Mouse (Mus musculus) stomach, embryonic 14.5 days (tissue): ENCODE results near the gene Gtsf1l. TPM values are rescaled to one million over a fixed set of nuclear protein-coding genes. Genes with fewer than 3 reads are reported as not detected.

Experiments used
- ATAC-seq: fragments of 200-750 bp; cut with Nextera tagmentation; 2 replicates; pipeline ENCODE4 v1.8.0; 2017; ENCODE audit warnings: low read depth, moderate TSS enrichment; ENCODE audit not compliant: insufficient number of reproducible peaks, insufficient read depth, low FRiP score
- H3K27ac ChIP-seq: fragments of 300-500 bp; sonication (generic); 2 replicates; pipeline ENCODE4 v1.5.1; 2014; ENCODE audit warnings: mild to moderate bottlenecking, low read length, moderate library complexity, mixed read lengths
- H3K27me3 ChIP-seq: fragments of 300-500 bp; sonication (generic); 2 replicates; pipeline ENCODE4 v1.6.1; 2014; ENCODE audit warnings: low read length, control low read depth, mixed read lengths; ENCODE audit not compliant: control insufficient read depth, insufficient read depth
- H3K36me3 ChIP-seq: fragments of 300-500 bp; sonication (generic); 2 replicates; pipeline ENCODE4 v1.6.1; 2014; ENCODE audit warnings: mild to moderate bottlenecking, control low read depth, low read length, moderate library complexity, mixed read lengths; ENCODE audit not compliant: control insufficient read depth, insufficient read depth
- H3K4me1 ChIP-seq: fragments of 300-500 bp; sonication (generic); 2 replicates; pipeline ENCODE4 v1.6.1; 2014; ENCODE audit warnings: low read length, control low read depth, mixed read lengths; ENCODE audit not compliant: control insufficient read depth, insufficient read depth
- H3K4me2 ChIP-seq: fragments of 300-500 bp; sonication (generic); replicated peaks from 2 replicates; pipeline ENCODE4 v1.6.1; 2014; ENCODE audit warnings: low read depth, low read length, control low read depth
- H3K4me3 ChIP-seq: fragments of 300-500 bp; sonication (generic); 2 replicates; pipeline ENCODE4 v1.5.1; 2014; ENCODE audit warnings: low read depth, low read length, control low read depth
- H3K9ac ChIP-seq: fragments of 300-500 bp; sonication (generic); replicated peaks from 2 replicates; pipeline ENCODE4 v1.6.1; 2014; ENCODE audit warnings: low read depth, mild to moderate bottlenecking, control low read depth, low read length, moderate library complexity, mixed read lengths
- H3K9me3 ChIP-seq: fragments of 300-500 bp; sonication (generic); 2 replicates; pipeline ENCODE4 v1.6.1; 2016; ENCODE audit warnings: low read depth, low read length, control low read depth; ENCODE audit not compliant: control insufficient read depth
- WGBS: fragments of 180-500 bp; shearing (Covaris S2); extraction: QIAGEN DNeasy Blood & Tissue Kit; methylation state at CpG from one replicate; pipeline ENCODE4 v1.1.7; 2014; 5-methylcytosine and 5-hydroxymethylcytosine counted together
- polyA plus RNA-seq: library from polyadenylated mRNA; unstranded; fragments of >200 nt; fragmentation: Nextera tagmentation; extraction: Ambion mirVana; gene quantifications from 2 replicates; pipeline ENCODE4 v1.2.1, GENCODE M21; 2014

Gtsf1l gene
- polyA plus RNA-seq, 1 experiment from 2014 or later = not detected

GRCm38 (mm10) chr2:163099919-163100318, 12.3 kb upstream of the Gtsf1l start:
- no peak for ATAC-seq
- H3K4me2 ChIP-seq = no peak overlapping the region
- H3K27me3 ChIP-seq = no peaks in the 10 kb centered on the region
- H3K27ac ChIP-seq = no peak overlapping the region
- H3K9me3 ChIP-seq = no peaks in the 10 kb centered on the region
- no peak overlapping the region for H3K9ac ChIP-seq
- H3K36me3 ChIP-seq = no peaks in the 10 kb centered on the region
- no peak overlapping the region for H3K4me3 ChIP-seq
- WGBS = 45% methylated on average over 8 of the region's 8 CpGs
- no peaks in the 10 kb centered on the region for H3K4me1 ChIP-seq

GRCm38 (mm10) chr2:163095784-163096183, 8.1 kb upstream of the Gtsf1l start:
- no peak overlapping the region for H3K4me3 ChIP-seq
- no peak overlapping the region for H3K9ac ChIP-seq
- H3K4me1 ChIP-seq = no peaks in the 10 kb centered on the region
- H3K27me3 ChIP-seq = no peaks in the 10 kb centered on the region
- H3K4me2 ChIP-seq = no peak overlapping the region
- no peak overlapping the region for H3K27ac ChIP-seq
- H3K9me3 ChIP-seq = no peaks in the 10 kb centered on the region
- H3K36me3 ChIP-seq = no peaks in the 10 kb centered on the region
- no peak for ATAC-seq
- WGBS = 51% methylated on average over 3 of the region's 3 CpGs

- Histone ChIP-seq H3K36me3 (no peaks in the 10 kb centered on the region), H3K4me2 (no peak overlapping the region), H3K27ac (no peak overlapping the region), H3K9me3 (no peaks in the 10 kb centered on the region), H3K4me3 (no peak overlapping the region), H3K9ac (no peak overlapping the region), H3K4me1 (no peaks in the 10 kb centered on the region), H3K27me3 (no peaks in the 10 kb centered on the region)
- WGBS = 89% methylated on average over 10 of the region's 10 CpGs
- ATAC-seq = no peak
Observed at GRCm38 (mm10) chr2:163094909-163095308, 7.3 kb upstream of the Gtsf1l start.

- Histone ChIP-seq H3K36me3 (no peaks in the 10 kb centered on the region), H3K27me3 (no peaks in the 10 kb centered on the region), H3K4me1 (no peaks in the 10 kb centered on the region), H3K9me3 (no peaks in the 10 kb centered on the region), H3K9ac (no peak overlapping the region), H3K4me3 (no peak overlapping the region), H3K27ac (no peak overlapping the region), H3K4me2 (no peak overlapping the region)
- ATAC-seq = no peak
- WGBS = 71% methylated on average over 5 of the region's 5 CpGs
Observed at GRCm38 (mm10) chr2:163089475-163090123, 1.9 kb upstream of the Gtsf1l start.

GRCm38 (mm10) chr2:163086561-163086960, 1.1 kb downstream of the Gtsf1l start:
- H3K36me3 ChIP-seq = no peaks in the 10 kb centered on the region
- no peak overlapping the region for H3K27ac ChIP-seq
- no peaks in the 10 kb centered on the region for H3K27me3 ChIP-seq
- no peaks in the 10 kb centered on the region for H3K4me1 ChIP-seq
- 76% methylated on average over 8 of the region's 8 CpGs for WGBS
- no peak overlapping the region for H3K4me3 ChIP-seq
- no peak for ATAC-seq
- no peak overlapping the region for H3K9ac ChIP-seq
- H3K9me3 ChIP-seq = no peaks in the 10 kb centered on the region
- H3K4me2 ChIP-seq = no peak overlapping the region

GRCm38 (mm10) chr2:163085047-163085446, 2.6 kb downstream of the Gtsf1l start:
- H3K4me2 ChIP-seq = no peak overlapping the region
- no peaks in the 10 kb centered on the region for H3K9me3 ChIP-seq
- no peaks in the 10 kb centered on the region for H3K36me3 ChIP-seq
- no peaks in the 10 kb centered on the region for H3K27me3 ChIP-seq
- H3K4me3 ChIP-seq = no peak overlapping the region
- WGBS = 83% methylated on average over 6 of the region's 6 CpGs
- no peak overlapping the region for H3K27ac ChIP-seq
- H3K4me1 ChIP-seq = no peaks in the 10 kb centered on the region
- no peak overlapping the region for H3K9ac ChIP-seq
- no peak for ATAC-seq

- no peak overlapping the region for H3K4me2 ChIP-seq
- H3K9me3 ChIP-seq = no peaks in the 10 kb centered on the region
- 84% methylated on average over 3 of the region's 3 CpGs for WGBS
- H3K27ac ChIP-seq = no peak overlapping the region
- no peaks in the 10 kb centered on the region; the same call in 1 of the 2 replicates for H3K36me3 ChIP-seq
- no peak for ATAC-seq
- H3K27me3 ChIP-seq = no peaks in the 10 kb centered on the region
- no peaks in the 10 kb centered on the region for H3K4me1 ChIP-seq
- no peak overlapping the region for H3K9ac ChIP-seq
- H3K4me3 ChIP-seq = no peak overlapping the region
Observed at GRCm38 (mm10) chr2:163084519-163084918, 3.1 kb downstream of the Gtsf1l start.

- no peaks in the 10 kb centered on the region; the same call in 1 of the 2 replicates for H3K36me3 ChIP-seq
- H3K4me3 ChIP-seq = no peak overlapping the region
- H3K4me2 ChIP-seq = no peak overlapping the region
- no peaks in the 10 kb centered on the region for H3K4me1 ChIP-seq
- 76% methylated on average over 5 of the region's 5 CpGs for WGBS
- no peak overlapping the region for H3K9ac ChIP-seq
- no peaks in the 10 kb centered on the region for H3K27me3 ChIP-seq
- no peak overlapping the region for H3K27ac ChIP-seq
- no peaks in the 10 kb centered on the region for H3K9me3 ChIP-seq
- ATAC-seq = no peak
Observed at GRCm38 (mm10) chr2:163082591-163082990, 5.1 kb downstream of the Gtsf1l start.

- no peak for ATAC-seq
- no peak overlapping the region for H3K9ac ChIP-seq
- no peaks in the 10 kb centered on the region for H3K27me3 ChIP-seq
- no peaks in the 10 kb centered on the region for H3K4me1 ChIP-seq
- H3K4me2 ChIP-seq = no peak overlapping the region
- 91% methylated on average over 4 of the region's 4 CpGs for WGBS
- H3K27ac ChIP-seq = no peak overlapping the region
- H3K9me3 ChIP-seq = no peaks in the 10 kb centered on the region
- no peaks in the 10 kb centered on the region; the same call in none of the 2 replicates for H3K36me3 ChIP-seq
- H3K4me3 ChIP-seq = no peak overlapping the region
Observed at GRCm38 (mm10) chr2:163079041-163079440, 8.6 kb downstream of the Gtsf1l start.
